In the genomic region with DNA sequence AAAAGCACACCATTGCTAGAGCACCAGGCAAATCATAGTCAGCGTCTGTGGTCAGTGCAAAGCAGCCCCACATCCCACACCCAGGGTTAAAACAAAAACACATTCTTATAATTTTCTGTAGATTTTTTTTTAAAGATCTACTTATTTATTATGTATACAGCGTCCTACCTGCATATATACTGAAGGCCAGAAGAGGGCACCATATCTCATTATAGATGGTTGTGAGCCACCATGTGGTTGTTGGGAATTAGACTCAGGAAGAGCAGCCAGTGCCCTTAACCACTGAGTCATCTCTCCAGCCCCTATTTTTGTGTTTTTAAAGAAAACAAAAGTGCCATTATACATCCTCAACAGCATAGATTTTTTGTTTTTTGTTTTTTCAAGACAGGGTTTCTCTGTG, we compare ENCODE assay signal across 8 mouse cellular contexts. TPM values are rescaled to one million over a fixed set of nuclear protein-coding genes. Genes with fewer than 3 reads are reported as not detected.
DNase-seq lines count a peak whose midpoint lies in the region; ATAC-seq and TF ChIP-seq lines count a peak whose summit lies in the region.

No protein-coding gene starts in this region.

- no peak for ATAC-seq in monocyte, adult 5-6 weeks (replicated peaks; ENCODE audit: insufficient number of reproducible peaks, low FRiP score, low TSS enrichment, poor library complexity, severe bottlenecking)

- TF ChIP-seq POLR2A in ES-Bruce4 (IDR thresholded peaks at IDR 0.05; ENCODE audit: insufficient read depth, low read length), result no peak

- no peaks in the 10 kb centered on the region for H3K9me3 ChIP-seq in ES-Bruce4 (replicated peaks; ENCODE audit: control insufficient read depth, insufficient read depth, low read length, poor library complexity, severe bottlenecking)

- TF ChIP-seq EP300 in ES-Bruce4 (IDR thresholded peaks at IDR 0.05; ENCODE audit: insufficient read depth, low read depth, low read length), result no peak

- no peak overlapping the region for H3K9ac ChIP-seq in ES-Bruce4 (ENCODE audit: low read depth, poor library complexity, severe bottlenecking)

- H3K27me3 ChIP-seq in ES-Bruce4 (ENCODE audit: control insufficient read depth, insufficient read depth, low read length, poor library complexity, severe bottlenecking), result no peaks in the 10 kb centered on the region

- no peaks in the 10 kb centered on the region for H3K4me1 ChIP-seq in ES-Bruce4 (ENCODE audit: control insufficient read depth, insufficient read depth, low read length)

- TF ChIP-seq CTCF in ES-Bruce4 (IDR thresholded peaks at IDR 0.05; ENCODE audit: low read depth, low read length), result no peak

- no peak overlapping the region for H3K4me3 ChIP-seq in ES-Bruce4 (ENCODE audit: low read depth, low read length)

- no peaks in the 10 kb centered on the region for H3K36me3 ChIP-seq in ES-Bruce4 (ENCODE audit: control insufficient read depth, insufficient read depth, low read length, poor library complexity, severe bottlenecking)

- 0 out of 2 replicates have a peak overlapping the region, but pooled peaks have one; percentile 55 for H3K27ac ChIP-seq in ES-Bruce4 (ENCODE audit: insufficient read depth, low read length)

- DNase-seq in adrenal gland, adult 2 months, result peak; percentile 46
- DNase-seq in adrenal gland, adult 18-20 months (ENCODE audit: low spot score in 2 of 2), result no peak
- peak; percentile 60 for DNase-seq in layer of hippocampus, adult 11-12 months (ENCODE audit: low spot score)
- no peak for DNase-seq in layer of hippocampus, postnatal 25 days (ENCODE audit: extremely low spot score in 1 of 2, low spot score in 1 of 2)
- peak; percentile 78 for DNase-seq in induced T-regulatory cell, adult 2 months (ENCODE audit: low read depth)
- no peak for DNase-seq in frontal cortex, postnatal 14 days (ENCODE audit: low spot score in 2 of 2)

RNA-seq across cellular contexts. Expression of gene Zer1, which starts 4.4 kb away (rescaled TPM):
- total RNA-seq in adrenal gland, adult 2 months (2021), result 10 to 100 TPM; 35.0 to 40.2 TPM
- 91.0 and 95.5 TPM in 2 replicates for polyA plus RNA-seq in adrenal gland, adult 2 months (2012; rRNA removed)
- 10 to 100 TPM; 31.6 to 40.4 TPM for total RNA-seq in adrenal gland, adult 18-20 months (2021)
- total RNA-seq in layer of hippocampus, postnatal 25 days (2021), result 100 to 1,000 TPM; 191 to 213 TPM
- 33.8 and 35.1 TPM in 2 replicates for polyA plus RNA-seq in ES-Bruce4 (2011; ENCODE audit: insufficient read depth, insufficient read length, low read depth, missing spikeins)
- total RNA-seq in monocyte, adult 5-6 weeks (2017), result 10.0 to 26.5 TPM (median 12.6 TPM) in 3 replicates

RNA-seq across cellular contexts. Expression of gene Tbc1d13, which starts 4.8 kb away (rescaled TPM):
- 10 to 100 TPM; 47.8 to 55.2 TPM for total RNA-seq in adrenal gland, adult 2 months (2021)
- polyA plus RNA-seq in adrenal gland, adult 2 months (2012; rRNA removed), result 60.2 and 69.7 TPM in 2 replicates
- total RNA-seq in adrenal gland, adult 18-20 months (2021), result 10 to 100 TPM; 38.5 to 53.2 TPM
- total RNA-seq in layer of hippocampus, postnatal 25 days (2021), result 10 to 100 TPM; 59.0 to 61.6 TPM
- polyA plus RNA-seq in ES-Bruce4 (2011; ENCODE audit: insufficient read depth, insufficient read length, low read depth, missing spikeins), result 171 and 173 TPM in 2 replicates
- total RNA-seq in monocyte, adult 5-6 weeks (2017), result 33.8 to 54.8 TPM (median 52.4 TPM) in 3 replicates

RNA-seq across cellular contexts. Expression of gene Zdhhc12, which starts 35.3 kb away (rescaled TPM):
- 10 to 100 TPM; 16.2 to 18.9 TPM for total RNA-seq in adrenal gland, adult 2 months (2021)
- 120 and 123 TPM in 2 replicates for polyA plus RNA-seq in adrenal gland, adult 2 months (2012; rRNA removed)
- 10 to 100 TPM in 1 of 2 experiments, 1 to 10 TPM in 1; 9.7 to 15.6 TPM for total RNA-seq in adrenal gland, adult 18-20 months (2021)
- 10 to 100 TPM in 1 of 2 experiments, 1 to 10 TPM in 1; 9.9 to 11.4 TPM for total RNA-seq in layer of hippocampus, postnatal 25 days (2021)
- polyA plus RNA-seq in ES-Bruce4 (2011; ENCODE audit: insufficient read depth, insufficient read length, low read depth, missing spikeins), result 39.0 and 41.2 TPM in 2 replicates
- 2.6 to 7.1 TPM (median 6.6 TPM) in 3 replicates for total RNA-seq in monocyte, adult 5-6 weeks (2017)

RNA-seq across cellular contexts. Expression of gene Endog, which starts 42.5 kb away (rescaled TPM):
- total RNA-seq in adrenal gland, adult 2 months (2021), result 10 to 100 TPM; 29.2 to 42.5 TPM
- polyA plus RNA-seq in adrenal gland, adult 2 months (2012; rRNA removed), result 134 and 158 TPM in 2 replicates
- 10 to 100 TPM; 34.0 to 40.6 TPM for total RNA-seq in adrenal gland, adult 18-20 months (2021)
- total RNA-seq in layer of hippocampus, postnatal 25 days (2021), result 10 to 100 TPM; 22.7 to 25.0 TPM
- 6.5 and 8.0 TPM in 2 replicates for polyA plus RNA-seq in ES-Bruce4 (2011; ENCODE audit: insufficient read depth, insufficient read length, low read depth, missing spikeins)
- total RNA-seq in monocyte, adult 5-6 weeks (2017), result 2.9 to 7.7 TPM (median 3.3 TPM) in 3 replicates

RNA-seq across cellular contexts. Expression of gene Spout1, which starts 49.5 kb away (rescaled TPM):
- total RNA-seq in adrenal gland, adult 2 months (2021), result 10 to 100 TPM; 18.7 to 23.6 TPM
- 28.5 and 36.4 TPM in 2 replicates for polyA plus RNA-seq in adrenal gland, adult 2 months (2012; rRNA removed)
- 10 to 100 TPM; 21.1 to 25.4 TPM for total RNA-seq in adrenal gland, adult 18-20 months (2021)
- 10 to 100 TPM; 35.1 to 35.4 TPM for total RNA-seq in layer of hippocampus, postnatal 25 days (2021)
- 45.9 and 50.5 TPM in 2 replicates for polyA plus RNA-seq in ES-Bruce4 (2011; ENCODE audit: insufficient read depth, insufficient read length, low read depth, missing spikeins)
- 5.2 to 12.6 TPM (median 8.4 TPM) in 3 replicates for total RNA-seq in monocyte, adult 5-6 weeks (2017)

Comparison
In these comparisons a context has a peak if more than half of its experiments do, and no peak if none do; other contexts are left out.
1. DNase-seq: peak in adrenal gland, adult 2 months (single experiment), layer of hippocampus, adult 11-12 months (single experiment) and induced T-regulatory cell, adult 2 months (single experiment); none in adrenal gland, adult 18-20 months (0 of 2), layer of hippocampus, postnatal 25 days (0 of 2) and frontal cortex, postnatal 14 days (0 of 2).